Mouse (Mus musculus): ENCODE data around the gene Filip1.

The Filip1 gene

GRCm38 (mm10) chr9:79950038-79950437, 62.6 kb downstream of the Filip1 start:
- no peak for DNase-seq (ENCODE audit: low read depth, low spot score)

GRCm38 (mm10) chr9:79948376-79948775, 64.3 kb downstream of the Filip1 start:
- DNase-seq (ENCODE audit: low read depth, low spot score) = no peak

- DNase-seq (ENCODE audit: low read depth, low spot score) = no peak
These were observed 64.7 kb downstream of the Filip1 start for GRCm38 (mm10) chr9:79947973-79948372.

GRCm38 (mm10) chr9:79947414-79947813, 65.2 kb downstream of the Filip1 start:
- DNase-seq (ENCODE audit: low read depth, low spot score) = no peak

GRCm38 (mm10) chr9:79944872-79945271, 67.8 kb downstream of the Filip1 start:
- no peak for DNase-seq (ENCODE audit: low read depth, low spot score)

GRCm38 (mm10) chr9:79943986-79944385, 68.7 kb downstream of the Filip1 start:
- no peak for DNase-seq (ENCODE audit: low read depth, low spot score)

- no peak for DNase-seq (ENCODE audit: low read depth, low spot score)
These were observed 74.0 kb downstream of the Filip1 start for GRCm38 (mm10) chr9:79938416-79939206.

GRCm38 (mm10) chr9:79937570-79937969, 75.1 kb downstream of the Filip1 start:
- DNase-seq (ENCODE audit: low read depth, low spot score) = no peak

- DNase-seq (ENCODE audit: low read depth, low spot score) = no peak
These were observed 80.1 kb downstream of the Filip1 start for GRCm38 (mm10) chr9:79932578-79932977.

- no peak for DNase-seq (ENCODE audit: low read depth, low spot score)
These were observed 84.6 kb downstream of the Filip1 start for GRCm38 (mm10) chr9:79928092-79928491.

GRCm38 (mm10) chr9:79927156-79927870, 85.3 kb downstream of the Filip1 start:
- DNase-seq (ENCODE audit: low read depth, low spot score) = no peak

GRCm38 (mm10) chr9:79926464-79927155, 86.0 kb downstream of the Filip1 start:
- DNase-seq (ENCODE audit: low read depth, low spot score) = no peak

GRCm38 (mm10) chr9:79925950-79926349, 86.7 kb downstream of the Filip1 start:
- no peak for DNase-seq (ENCODE audit: low read depth, low spot score)

- no peak for DNase-seq (ENCODE audit: low read depth, low spot score)
These were observed 89.4 kb downstream of the Filip1 start for GRCm38 (mm10) chr9:79923262-79923661.

- DNase-seq (ENCODE audit: low read depth, low spot score) = no peak
These were observed 90.2 kb downstream of the Filip1 start for GRCm38 (mm10) chr9:79922493-79922760.

GRCm38 (mm10) chr9:79921701-79922492, 90.8 kb downstream of the Filip1 start:
- no peak for DNase-seq (ENCODE audit: low read depth, low spot score)

- no peak for DNase-seq (ENCODE audit: low read depth, low spot score)
These were observed 92.1 kb downstream of the Filip1 start for GRCm38 (mm10) chr9:79920540-79920933.

GRCm38 (mm10) chr9:79919750-79920539, 92.7 kb downstream of the Filip1 start:
- DNase-seq (ENCODE audit: low read depth, low spot score) = no peak

- no peak for DNase-seq (ENCODE audit: low read depth, low spot score)
These were observed 93.3 kb downstream of the Filip1 start for GRCm38 (mm10) chr9:79919303-79919721.

GRCm38 (mm10) chr9:79918325-79919117, 94.1 kb downstream of the Filip1 start:
- DNase-seq (ENCODE audit: low read depth, low spot score) = no peak
